Mouse (Mus musculus) intestine, postnatal 0 days (tissue): Measurements from ENCODE around the gene Atp5d. TPM values are rescaled to one million over a fixed set of nuclear protein-coding genes. Genes with fewer than 3 reads are reported as not detected.

ENCODE experiments used
- ATAC-seq: fragments of 200-750 bp; cut with Nextera tagmentation; 2 replicates; pipeline ENCODE4 v1.8.0; 2017; ENCODE audit warnings: mild to moderate bottlenecking, moderate TSS enrichment, moderate library complexity
- H3K27ac ChIP-seq: fragments of 300-500 bp; sonication (generic); 2 replicates; pipeline ENCODE4 v1.5.1; 2014; ENCODE audit warnings: mild to moderate bottlenecking, low read depth, low read length, moderate library complexity
- H3K27me3 ChIP-seq: fragments of 300-500 bp; sonication (generic); replicated peaks from 2 replicates; pipeline ENCODE4 v1.6.1; 2014; ENCODE audit warnings: low read length, mixed read lengths; ENCODE audit not compliant: control insufficient read depth, insufficient read depth
- H3K36me3 ChIP-seq: fragments of 300-500 bp; sonication (generic); 2 replicates; pipeline ENCODE4 v1.6.1; 2014; ENCODE audit warnings: mild to moderate bottlenecking, moderate library complexity; ENCODE audit not compliant: control insufficient read depth, insufficient read depth
- H3K4me1 ChIP-seq: fragments of 300-500 bp; sonication (generic); replicated peaks from 2 replicates; pipeline ENCODE4 v1.6.1; 2014; ENCODE audit warnings: antibody characterized with exemption, low read length, mixed read lengths; ENCODE audit not compliant: control insufficient read depth, insufficient read depth
- H3K4me2 ChIP-seq: fragments of 300-500 bp; sonication (generic); replicated peaks from 2 replicates; pipeline ENCODE4 v1.6.1; 2014; ENCODE audit warnings: low read depth, mild to moderate bottlenecking, moderate library complexity
- H3K4me3 ChIP-seq: fragments of 300-500 bp; sonication (generic); 2 replicates; pipeline ENCODE4 v1.5.1; 2014; ENCODE audit warnings: low read depth, low read length
- H3K9ac ChIP-seq: fragments of 300-500 bp; sonication (generic); 2 replicates; pipeline ENCODE4 v1.6.1; 2014; ENCODE audit warnings: mild to moderate bottlenecking, low read depth, low read length
- H3K9me3 ChIP-seq: fragments of 300-500 bp; sonication (generic); 2 replicates; pipeline ENCODE4 v1.6.1; 2016; ENCODE audit warnings: mixed run types; ENCODE audit not compliant: control insufficient read depth
- CTCF ChIP-seq: sonication (generic); IDR thresholded peaks from 2 replicates; pipeline ENCODE4 v1.5.1; 2016; ENCODE audit warnings: low read depth, mild to moderate bottlenecking, control low read depth, antibody characterized with exemption, moderate library complexity
- WGBS: fragments of 180-500 bp; shearing (Covaris S2); extraction: QIAGEN DNeasy Blood & Tissue Kit; methylation state at CpG from one replicate; pipeline ENCODE4 v1.1.7; 2014; 5-methylcytosine and 5-hydroxymethylcytosine counted together
- polyA plus RNA-seq: library from polyadenylated mRNA; unstranded; fragments of >200 nt; fragmentation: Nextera tagmentation; extraction: Ambion mirVana; gene quantifications from 2 replicates; pipeline ENCODE4 v1.2.1, GENCODE M21; 2015

The Atp5d gene
- polyA plus RNA-seq, 1 experiment from 2014 or later, result 1,009 TPM

GRCm38 (mm10) chr10:80152071-80152872, 13.8 kb downstream of the Atp5d start:
- 3% methylated on average over 15 of the region's 15 CpGs for WGBS
- H3K9ac ChIP-seq, result peak overlapping the region; percentile 74
- peak overlapping the region; percentile 92 for H3K27ac ChIP-seq
- 0 out of 2 replicates have a peak, but pooled peaks have one; percentile 11 for TF ChIP-seq CTCF
- no peaks in the 10 kb centered on the region for H3K27me3 ChIP-seq
- H3K4me2 ChIP-seq, result peak overlapping the region; percentile 86
- no peaks in the 10 kb centered on the region for H3K9me3 ChIP-seq
- no peak for ATAC-seq
- H3K36me3 ChIP-seq, result peaks cover 65% of the 10 kb centered on the region
- peak overlapping the region; percentile 95 for H3K4me3 ChIP-seq
- H3K4me1 ChIP-seq, result peaks cover 23% of the 10 kb centered on the region

- Histone ChIP-seq H3K27ac (peak overlapping the region; percentile 92), H3K36me3 (peaks cover 69% of the 10 kb centered on the region), H3K4me2 (peak overlapping the region; percentile 86), H3K27me3 (no peaks in the 10 kb centered on the region), H3K4me1 (peaks cover 26% of the 10 kb centered on the region), H3K9me3 (no peaks in the 10 kb centered on the region), H3K9ac (peak overlapping the region; percentile 74), H3K4me3 (peak overlapping the region; percentile 95)
- no peak for ATAC-seq
- TF ChIP-seq CTCF, result no peak
- WGBS, result 5% methylated on average over 3 of the region's 3 CpGs
Observed at GRCm38 (mm10) chr10:80152873-80153260, 14.4 kb downstream of the Atp5d start.

- no peak for TF ChIP-seq CTCF
- H3K27ac ChIP-seq, result peak overlapping the region; percentile 92
- no peaks in the 10 kb centered on the region for H3K27me3 ChIP-seq
- no peak overlapping the region for H3K4me3 ChIP-seq
- H3K4me2 ChIP-seq, result peak overlapping the region; percentile 86
- peaks cover 69% of the 10 kb centered on the region for H3K36me3 ChIP-seq
- no peak for ATAC-seq
- H3K9ac ChIP-seq, result peak overlapping the region; percentile 31
- H3K9me3 ChIP-seq, result no peaks in the 10 kb centered on the region
- WGBS, result 70% methylated on average over 19 of the region's 19 CpGs
- H3K4me1 ChIP-seq, result peaks cover 27% of the 10 kb centered on the region
Observed at GRCm38 (mm10) chr10:80153713-80154112, 15.3 kb downstream of the Atp5d start.

GRCm38 (mm10) chr10:80154384-80154783, 16.0 kb downstream of the Atp5d start:
- no peak overlapping the region for H3K9ac ChIP-seq
- WGBS, result 78% methylated on average over 7 of the region's 7 CpGs
- no peaks in the 10 kb centered on the region for H3K9me3 ChIP-seq
- no peaks in the 10 kb centered on the region for H3K27me3 ChIP-seq
- TF ChIP-seq CTCF, result no peak
- peak overlapping the region; percentile 86; the same call in 1 of the 2 replicates for H3K4me2 ChIP-seq
- H3K36me3 ChIP-seq, result peaks cover 69% of the 10 kb centered on the region
- H3K4me1 ChIP-seq, result peaks cover 34% of the 10 kb centered on the region
- peak overlapping the region; percentile 92; the same call in 1 of the 2 replicates for H3K27ac ChIP-seq
- ATAC-seq, result no peak
- no peak overlapping the region for H3K4me3 ChIP-seq

- no peak overlapping the region for H3K4me3 ChIP-seq
- no peaks in the 10 kb centered on the region for H3K9me3 ChIP-seq
- H3K27ac ChIP-seq, result peak overlapping the region; percentile 92
- H3K4me2 ChIP-seq, result 0 out of 2 replicates have a peak overlapping the region, but pooled peaks have one; percentile 1
- ATAC-seq, result no peak
- peaks cover 39% of the 10 kb centered on the region for H3K4me1 ChIP-seq
- no peak for TF ChIP-seq CTCF
- WGBS, result 78% methylated on average over 1 of the region's 1 CpGs
- peaks cover 62% of the 10 kb centered on the region for H3K36me3 ChIP-seq
- no peaks in the 10 kb centered on the region for H3K27me3 ChIP-seq
- H3K9ac ChIP-seq, result no peak overlapping the region
Observed at GRCm38 (mm10) chr10:80155277-80155676, 16.8 kb downstream of the Atp5d start.

GRCm38 (mm10) chr10:80156002-80156751, 17.7 kb downstream of the Atp5d start:
- no peaks in the 10 kb centered on the region for H3K9me3 ChIP-seq
- H3K9ac ChIP-seq, result no peak overlapping the region
- TF ChIP-seq CTCF, result no peak

More at GRCm38 (mm10) chr10:80156002-80156751, 17.7 kb downstream of the Atp5d start:
- Histone ChIP-seq H3K36me3 (peaks cover 58% of the 10 kb centered on the region), H3K27ac (peak overlapping the region; percentile 92), H3K4me3 (no peak overlapping the region), H3K27me3 (no peaks in the 10 kb centered on the region), H3K4me2 (no peak overlapping the region), H3K4me1 (peaks cover 46% of the 10 kb centered on the region)
- WGBS, result 76% methylated on average over 29 of the region's 29 CpGs
- no peak for ATAC-seq
